Mouse (Mus musculus): ENCODE results near the gene Sfmbt1.

The Sfmbt1 gene

GRCm38 (mm10) chr14:30843701-30844100, 129.1 kb downstream of the Sfmbt1 start:
- ChIA-PET CTCF (interaction anchor here in 2 of 4 experiments (0.7 to 2.1 kb wide), 6 partner anchors 8 to 48 kb away, joined by 3 to 12 read pairs (median 3); partner anchors contain the start of gene Tmem110 (in 1 of the 2)), POLR2A (interaction anchor here in 3 of 4 experiments (0.6 to 2.1 kb wide), 8 partner anchors 8 to 147 kb away, joined by 3 to 8 read pairs (median 4); no protein-coding TSS in a partner anchor)

GRCm38 (mm10) chr14:30850504-30850903, 135.9 kb downstream of the Sfmbt1 start:
- POLR2A ChIA-PET, result interaction anchor here in 1 of 4 experiments (1.5 kb wide), 1 partner anchor 21 kb away, joined by 3 read pairs; no protein-coding TSS in a partner anchor
- CTCF ChIA-PET, result interaction anchor here in 1 of 4 experiments (0.6 kb wide), 1 partner anchor 130 kb away, joined by 4 read pairs; no protein-coding TSS in a partner anchor

- POLR2A ChIA-PET, result interaction anchor here in 1 of 4 experiments (0.8 to 2.2 kb wide), 2 partner anchors 9 to 23 kb away, joined by 4 read pairs; no protein-coding TSS in a partner anchor
- CTCF ChIA-PET, result interaction anchor here in 3 of 4 experiments (1.0 to 1.5 kb wide), 4 partner anchors 8 to 15 kb away, joined by 3 to 7 read pairs (median 3); no protein-coding TSS in a partner anchor
Measured at GRCm38 (mm10) chr14:30852325-30852724, 137.7 kb downstream of the Sfmbt1 start.

- ChIA-PET CTCF (interaction anchor here in 1 of 4 experiments (0.7 to 1.0 kb wide), 2 partner anchors 12 to 27 kb away, joined by 3 to 4 read pairs; no protein-coding TSS in a partner anchor), POLR2A (interaction anchor here in 2 of 4 experiments (0.9 to 1.1 kb wide), 2 partner anchors 29 to 171 kb away, joined by 4 to 5 read pairs; no protein-coding TSS in a partner anchor)
Measured at GRCm38 (mm10) chr14:30855316-30855715, 140.7 kb downstream of the Sfmbt1 start.

GRCm38 (mm10) chr14:30856885-30857507, 142.3 kb downstream of the Sfmbt1 start:
- ChIA-PET CTCF (interaction anchor here in 3 of 4 experiments (0.6 to 2.8 kb wide), 4 partner anchors 10 to 930 kb away, joined by 4 to 31 read pairs (median 16); no protein-coding TSS in a partner anchor), POLR2A (interaction anchor here in 3 of 4 experiments (0.6 to 1.8 kb wide), 8 partner anchors 10 to 1644 kb away, joined by 3 to 22 read pairs (median 5); partner anchors contain the start of genes Tmem110 (in 2 of the 3) and Spcs1 (in 1 of the 3))

- ChIA-PET POLR2A (interaction anchor here in 3 of 4 experiments (0.6 to 1.8 kb wide), 12 partner anchors 9 to 232 kb away, joined by 3 to 8 read pairs (median 4); partner anchors contain the start of genes Tmem110 (in 2 of the 3), Prkcd (in 1 of the 3) and Spcs1 (in 1 of the 3)), CTCF (interaction anchor here (0.6 to 2.8 kb wide), 16 partner anchors 9 to 513 kb away, joined by 3 to 31 read pairs (median 4); partner anchors contain the start of gene Tmem110 (in 1 of the 4))
Measured at GRCm38 (mm10) chr14:30857990-30858389, 143.3 kb downstream of the Sfmbt1 start.

GRCm38 (mm10) chr14:30861421-30862125, 146.9 kb downstream of the Sfmbt1 start:
- ChIA-PET POLR2A (interaction anchor here in 1 of 4 experiments (0.6 to 1.2 kb wide), 6 partner anchors 10 to 207 kb away, joined by 3 to 4 read pairs (median 4); no protein-coding TSS in a partner anchor), CTCF (interaction anchor here in 3 of 4 experiments (1.0 to 1.9 kb wide), 4 partner anchors 14 to 20 kb away, joined by 3 to 7 read pairs (median 4); partner anchors contain the start of gene Mustn1 (in 1 of the 3))

- POLR2A ChIA-PET, result interaction anchor here in 3 of 4 experiments (0.6 to 1.2 kb wide), 9 partner anchors 9 to 208 kb away, joined by 3 to 6 read pairs (median 4); partner anchors contain the start of gene Tmem110 (in 1 of the 3)
Measured at GRCm38 (mm10) chr14:30862368-30862767, 147.7 kb downstream of the Sfmbt1 start.

GRCm38 (mm10) chr14:30865311-30865710, 150.7 kb downstream of the Sfmbt1 start:
- CTCF ChIA-PET, result interaction anchor here in 3 of 4 experiments (0.6 to 3.6 kb wide), 14 partner anchors 8 to 281 kb away, joined by 3 to 58 read pairs (median 4); partner anchors contain the start of genes Itih1 (in 1 of the 3), Mustn1 (in 1 of the 3) and Tmem110 (in 1 of the 3)
- POLR2A ChIA-PET, result interaction anchor here in 1 of 4 experiments (1.0 kb wide), 1 partner anchor 14 kb away, joined by 3 read pairs; no protein-coding TSS in a partner anchor

More at GRCm38 (mm10) chr14:30862368-30862767, 147.7 kb downstream of the Sfmbt1 start:
- CTCF ChIA-PET, result interaction anchor here in 3 of 4 experiments (1.0 to 1.9 kb wide), 4 partner anchors 14 to 19 kb away, joined by 3 to 7 read pairs (median 4); partner anchors contain the start of gene Mustn1 (in 1 of the 3)

- ChIA-PET POLR2A (interaction anchor here in 3 of 4 experiments (0.6 to 1.7 kb wide), 16 partner anchors 9 to 291 kb away, joined by 3 to 7 read pairs (median 4); partner anchors contain the start of genes Rft1 (in 2 of the 3), Mustn1 (in 1 of the 3), Nek4 (in 1 of the 3) and Tmem110 (in 1 of the 3)), CTCF (interaction anchor here (0.5 to 3.6 kb wide), 64 partner anchors 8 to 606 kb away, joined by 3 to 58 read pairs (median 4); partner anchors contain the start of genes Mustn1 (in 3 of the 4), Nek4 (in 2 of the 4), Tmem110 (in 2 of the 4) and Itih1 (in 1 of the 4))
Measured at GRCm38 (mm10) chr14:30867042-30867441, 152.4 kb downstream of the Sfmbt1 start.

GRCm38 (mm10) chr14:30868826-30869225, 154.2 kb downstream of the Sfmbt1 start:
- CTCF ChIA-PET, result interaction anchor here in 2 of 4 experiments (0.8 to 1.1 kb wide), 4 partner anchors 12 to 75 kb away, joined by 3 to 4 read pairs (median 3); no protein-coding TSS in a partner anchor
- POLR2A ChIA-PET, result interaction anchor here in 1 of 4 experiments (1.1 kb wide), 1 partner anchor 10 kb away, joined by 4 read pairs; the partner anchor contains the start of gene Mustn1

GRCm38 (mm10) chr14:30869391-30869801, 154.7 kb downstream of the Sfmbt1 start:
- ChIA-PET CTCF (interaction anchor here in 2 of 4 experiments (0.8 to 1.1 kb wide), 5 partner anchors 11 to 74 kb away, joined by 3 to 4 read pairs (median 3); no protein-coding TSS in a partner anchor), POLR2A (interaction anchor here in 2 of 4 experiments (1.1 to 2.0 kb wide), 3 partner anchors 10 to 82 kb away, joined by 4 to 5 read pairs (median 5); partner anchors contain the start of genes Mustn1 (in 1 of the 2) and Nek4 (in 1 of the 2))

- CTCF ChIA-PET, result interaction anchor here in 3 of 4 experiments (0.6 to 1.3 kb wide), 6 partner anchors 11 to 602 kb away, joined by 3 to 4 read pairs (median 4); no protein-coding TSS in a partner anchor
- POLR2A ChIA-PET, result interaction anchor here in 2 of 4 experiments (1.3 to 2.0 kb wide), 3 partner anchors 9 to 81 kb away, joined by 4 to 5 read pairs (median 5); partner anchors contain the start of genes Mustn1 (in 1 of the 2) and Nek4 (in 1 of the 2)
Measured at GRCm38 (mm10) chr14:30870206-30871147, 155.8 kb downstream of the Sfmbt1 start.

Measured in embryonic stem cell, embryonic (primary cell).